Mouse (Mus musculus): ENCODE measurements around the gene Klhdc3. TPM values are rescaled to one million over a fixed set of nuclear protein-coding genes. Genes with fewer than 3 reads are reported as not detected.

Klhdc3 gene
- polyA plus RNA-seq (2015; fragmentation: Nextera tagmentation; extraction: Ambion mirVana), result 175 and 179 TPM in 2 replicates

GRCm38 (mm10) chr17:46680760-46681373, at the start of gene Klhdc3:
Klhdc3 (minus strand) TSS chr17:46680914.
- peak; percentile 97 for ATAC-seq (replicated peaks; ENCODE audit: extremely low read depth, insufficient read depth, low FRiP score)
- under 1% methylated on average over 49 of the region's 49 CpGs for whole genome bisulfite sequencing
- H3K36me3 ChIP-seq (ENCODE audit: control insufficient read depth, insufficient read depth), result peaks cover 43% of the 10 kb centered on the region

DNA sequence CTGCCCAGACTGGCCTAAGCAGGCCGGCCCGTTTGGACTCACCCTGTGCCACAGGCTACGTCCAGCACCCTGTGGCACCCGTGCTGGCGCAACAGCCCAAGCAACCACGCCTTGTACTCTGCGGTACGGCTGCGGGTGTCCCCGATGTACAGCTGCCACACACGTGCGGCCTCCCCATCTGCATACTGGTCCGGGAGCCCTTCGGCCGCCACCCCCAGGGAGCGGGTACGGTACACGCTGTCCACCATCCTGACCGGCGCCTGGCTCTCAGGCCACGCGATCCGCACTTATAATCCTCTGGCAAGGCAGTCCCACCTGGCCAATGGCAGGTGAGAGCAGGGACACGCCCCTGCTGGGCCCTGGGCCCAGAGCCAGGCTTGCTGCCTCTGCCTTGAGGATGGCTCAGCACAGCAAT, 48.2 kb upstream of the Klhdc3 start, which contains the start of gene Gnmt:
TSS of gene Gnmt (minus strand) at position 265 of the 415 bp plus-strand sequence.
- 16% methylated on average over 24 of the region's 24 CpGs for WGBS
- ATAC-seq (replicated peaks; ENCODE audit: extremely low read depth, insufficient read depth, low FRiP score), result no peak
- Histone ChIP-seq H3K9ac (ENCODE audit: low read length) (0 out of 2 replicates have a peak within 1 kb of the TSS, but pooled peaks have one; percentile 6), H3K27ac (ENCODE audit: low read length) (no peak within 1 kb of the TSS), H3K4me2 (ENCODE audit: low read depth, low read length) (peak within 1 kb of the TSS; percentile 34), H3K4me3 (ENCODE audit: low read length) (peak within 1 kb of the TSS; percentile 13; the same call in 1 of the 2 replicates), H3K4me1 (ENCODE audit: control insufficient read depth, insufficient read depth, low read length) (peaks cover 9% of the 10 kb centered on the region), H3K9me3 (replicated peaks; ENCODE audit: control insufficient read depth, low read length) (no peaks in the 10 kb centered on the region), H3K27me3 (ENCODE audit: control insufficient read depth, insufficient read depth, low read length) (peaks cover 10% of the 10 kb centered on the region; the same call in 1 of the 2 replicates), H3K36me3 (ENCODE audit: control insufficient read depth, insufficient read depth) (peaks cover 3% of the 10 kb centered on the region; the same call in 1 of the 2 replicates)

More at GRCm38 (mm10) chr17:46680760-46681373, at the start of gene Klhdc3:
- H3K27me3 ChIP-seq (ENCODE audit: control insufficient read depth, insufficient read depth, low read length), result no peaks in the 10 kb centered on the region
- H3K4me3 ChIP-seq (ENCODE audit: low read length), result peak within 1 kb of the TSS; percentile 85
- H3K4me2 ChIP-seq (ENCODE audit: low read depth, low read length), result peak within 1 kb of the TSS; percentile 94
- peaks cover 28% of the 10 kb centered on the region for H3K4me1 ChIP-seq (ENCODE audit: control insufficient read depth, insufficient read depth, low read length)
- H3K9me3 ChIP-seq (replicated peaks; ENCODE audit: control insufficient read depth, low read length), result no peaks in the 10 kb centered on the region
- peak within 1 kb of the TSS; percentile 94 for H3K27ac ChIP-seq (ENCODE audit: low read length)
- H3K9ac ChIP-seq (ENCODE audit: low read length), result peak within 1 kb of the TSS; percentile 87

- peaks cover 3% of the 10 kb centered on the region; the same call in 1 of the 2 replicates for H3K36me3 ChIP-seq (ENCODE audit: control insufficient read depth, insufficient read depth)
- peak overlapping the region; percentile 34 for H3K4me2 ChIP-seq (ENCODE audit: low read depth, low read length)
- H3K9me3 ChIP-seq (replicated peaks; ENCODE audit: control insufficient read depth, low read length), result no peaks in the 10 kb centered on the region
- no peak overlapping the region for H3K27ac ChIP-seq (ENCODE audit: low read length)
- WGBS, result 49% methylated on average over 11 of the region's 11 CpGs
- peaks cover 10% of the 10 kb centered on the region; the same call in 1 of the 2 replicates for H3K27me3 ChIP-seq (ENCODE audit: control insufficient read depth, insufficient read depth, low read length)
- ATAC-seq (replicated peaks; ENCODE audit: extremely low read depth, insufficient read depth, low FRiP score), result no peak
- peak overlapping the region; percentile 13; the same call in 1 of the 2 replicates for H3K4me3 ChIP-seq (ENCODE audit: low read length)
- H3K9ac ChIP-seq (ENCODE audit: low read length), result 0 out of 2 replicates have a peak overlapping the region, but pooled peaks have one; percentile 6
- peaks cover 9% of the 10 kb centered on the region for H3K4me1 ChIP-seq (ENCODE audit: control insufficient read depth, insufficient read depth, low read length)
Observed at GRCm38 (mm10) chr17:46728496-46728895, 47.8 kb upstream of the Klhdc3 start.

DNA sequence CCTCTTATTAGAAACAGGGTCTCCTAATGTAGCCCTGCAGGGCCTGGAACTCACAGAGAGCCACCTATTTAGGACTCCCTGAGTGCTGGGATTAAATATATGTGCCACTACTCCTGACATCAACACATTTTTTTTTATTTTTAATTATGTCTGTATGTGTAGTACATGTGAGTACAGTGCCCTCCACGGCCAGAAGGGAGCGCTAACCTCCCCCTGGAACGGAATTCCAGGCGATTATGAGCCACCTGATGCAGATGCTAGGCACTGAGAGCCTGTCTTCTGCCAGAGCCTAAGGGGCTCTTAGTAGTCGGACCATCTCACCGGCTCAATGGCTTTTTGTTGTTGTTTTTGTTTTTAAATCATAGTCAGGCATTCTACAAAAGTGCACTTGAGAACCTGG, 47.3 kb upstream of the Klhdc3 start:
- 41% methylated on average over 6 of the region's 6 CpGs for WGBS
- peaks cover 3% of the 10 kb centered on the region; the same call in 1 of the 2 replicates for H3K36me3 ChIP-seq (ENCODE audit: control insufficient read depth, insufficient read depth)
- H3K27me3 ChIP-seq (ENCODE audit: control insufficient read depth, insufficient read depth, low read length), result peaks cover 10% of the 10 kb centered on the region; the same call in 1 of the 2 replicates
- no peak overlapping the region for H3K27ac ChIP-seq (ENCODE audit: low read length)
- H3K4me1 ChIP-seq (ENCODE audit: control insufficient read depth, insufficient read depth, low read length), result peaks cover 9% of the 10 kb centered on the region
- H3K4me3 ChIP-seq (ENCODE audit: low read length), result no peak overlapping the region
- H3K9me3 ChIP-seq (replicated peaks; ENCODE audit: control insufficient read depth, low read length), result no peaks in the 10 kb centered on the region
- H3K9ac ChIP-seq (ENCODE audit: low read length), result no peak overlapping the region
- H3K4me2 ChIP-seq (ENCODE audit: low read depth, low read length), result no peak overlapping the region
- no peak for ATAC-seq (replicated peaks; ENCODE audit: extremely low read depth, insufficient read depth, low FRiP score)

DNA sequence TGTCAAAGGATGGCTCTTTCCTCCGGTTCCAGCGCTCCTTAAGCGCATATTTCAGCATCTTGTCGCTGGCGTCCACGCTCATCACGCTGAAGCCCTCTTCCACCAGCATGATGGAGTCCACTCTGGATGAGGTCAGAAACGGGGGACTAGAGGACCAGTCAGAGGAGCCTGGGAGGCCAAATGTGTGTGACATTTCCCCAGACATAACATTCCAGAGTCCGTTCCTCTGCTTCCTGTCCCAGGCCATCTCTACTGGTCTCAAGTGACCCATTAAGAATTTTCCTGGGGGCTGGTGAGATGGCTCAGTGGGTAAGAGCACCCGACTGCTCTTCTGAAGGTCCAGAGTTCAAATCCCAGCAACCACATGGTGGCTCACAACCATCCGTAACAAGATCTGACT, 46.6 kb upstream of the Klhdc3 start:
- no peaks in the 10 kb centered on the region for H3K9me3 ChIP-seq (replicated peaks; ENCODE audit: control insufficient read depth, low read length)
- H3K27me3 ChIP-seq (ENCODE audit: control insufficient read depth, insufficient read depth, low read length), result peaks cover 10% of the 10 kb centered on the region; the same call in 1 of the 2 replicates
- H3K4me3 ChIP-seq (ENCODE audit: low read length), result no peak overlapping the region
- peaks cover 9% of the 10 kb centered on the region for H3K4me1 ChIP-seq (ENCODE audit: control insufficient read depth, insufficient read depth, low read length)
- WGBS, result 84% methylated on average over 11 of the region's 11 CpGs
- 0 out of 2 replicates have a peak overlapping the region, but pooled peaks have one; percentile 16 for H3K9ac ChIP-seq (ENCODE audit: low read length)
- no peak overlapping the region for H3K4me2 ChIP-seq (ENCODE audit: low read depth, low read length)
- H3K27ac ChIP-seq (ENCODE audit: low read length), result no peak overlapping the region
- no peak for ATAC-seq (replicated peaks; ENCODE audit: extremely low read depth, insufficient read depth, low FRiP score)
- peaks cover 3% of the 10 kb centered on the region; the same call in 1 of the 2 replicates for H3K36me3 ChIP-seq (ENCODE audit: control insufficient read depth, insufficient read depth)

- H3K27me3 ChIP-seq (ENCODE audit: control insufficient read depth, insufficient read depth, low read length), result peaks cover 10% of the 10 kb centered on the region; the same call in 1 of the 2 replicates
- no peak overlapping the region for H3K27ac ChIP-seq (ENCODE audit: low read length)
- H3K36me3 ChIP-seq (ENCODE audit: control insufficient read depth, insufficient read depth), result peaks cover 3% of the 10 kb centered on the region; the same call in 1 of the 2 replicates
- H3K4me1 ChIP-seq (ENCODE audit: control insufficient read depth, insufficient read depth, low read length), result peaks cover 9% of the 10 kb centered on the region
- H3K4me2 ChIP-seq (ENCODE audit: low read depth, low read length), result no peak overlapping the region
- ATAC-seq (replicated peaks; ENCODE audit: extremely low read depth, insufficient read depth, low FRiP score), result no peak
- H3K9me3 ChIP-seq (replicated peaks; ENCODE audit: control insufficient read depth, low read length), result no peaks in the 10 kb centered on the region
- no peak overlapping the region for H3K9ac ChIP-seq (ENCODE audit: low read length)
- no peak overlapping the region for H3K4me3 ChIP-seq (ENCODE audit: low read length)
- 88% methylated on average over 26 of the region's 26 CpGs for WGBS
Observed at GRCm38 (mm10) chr17:46725731-46726645, 45.3 kb upstream of the Klhdc3 start.

DNA sequence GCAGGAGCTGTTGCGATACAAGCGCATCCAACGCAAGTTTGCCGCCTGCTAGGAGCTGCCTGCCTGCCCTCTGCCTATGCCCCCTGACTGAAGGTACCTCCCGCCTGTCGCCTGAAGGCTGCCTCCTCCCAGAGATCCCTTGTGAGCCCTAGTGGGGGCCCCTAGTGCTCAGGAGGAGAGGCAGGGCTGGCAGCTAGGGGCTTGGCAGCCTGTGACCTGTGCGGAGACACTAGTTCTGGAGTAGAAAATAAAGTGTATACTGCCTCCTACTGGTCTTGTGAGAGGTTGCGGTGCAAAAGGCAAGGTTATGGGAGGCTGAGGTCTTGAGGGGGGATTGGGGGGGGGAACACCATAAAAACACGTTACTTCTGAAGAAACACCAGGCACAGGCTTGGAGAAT, 44.6 kb upstream of the Klhdc3 start:
- ATAC-seq (replicated peaks; ENCODE audit: extremely low read depth, insufficient read depth, low FRiP score), result peak; percentile 49
- no peak overlapping the region for H3K4me3 ChIP-seq (ENCODE audit: low read length)
- H3K9me3 ChIP-seq (replicated peaks; ENCODE audit: control insufficient read depth, low read length), result no peaks in the 10 kb centered on the region
- WGBS, result 58% methylated on average over 9 of the region's 9 CpGs
- no peak overlapping the region for H3K9ac ChIP-seq (ENCODE audit: low read length)
- peaks cover 3% of the 10 kb centered on the region; the same call in 1 of the 2 replicates for H3K36me3 ChIP-seq (ENCODE audit: control insufficient read depth, insufficient read depth)
- no peak overlapping the region for H3K4me2 ChIP-seq (ENCODE audit: low read depth, low read length)
- peaks cover 9% of the 10 kb centered on the region for H3K4me1 ChIP-seq (ENCODE audit: control insufficient read depth, insufficient read depth, low read length)
- H3K27ac ChIP-seq (ENCODE audit: low read length), result no peak overlapping the region
- H3K27me3 ChIP-seq (ENCODE audit: control insufficient read depth, insufficient read depth, low read length), result peaks cover 10% of the 10 kb centered on the region; the same call in 1 of the 2 replicates

DNA sequence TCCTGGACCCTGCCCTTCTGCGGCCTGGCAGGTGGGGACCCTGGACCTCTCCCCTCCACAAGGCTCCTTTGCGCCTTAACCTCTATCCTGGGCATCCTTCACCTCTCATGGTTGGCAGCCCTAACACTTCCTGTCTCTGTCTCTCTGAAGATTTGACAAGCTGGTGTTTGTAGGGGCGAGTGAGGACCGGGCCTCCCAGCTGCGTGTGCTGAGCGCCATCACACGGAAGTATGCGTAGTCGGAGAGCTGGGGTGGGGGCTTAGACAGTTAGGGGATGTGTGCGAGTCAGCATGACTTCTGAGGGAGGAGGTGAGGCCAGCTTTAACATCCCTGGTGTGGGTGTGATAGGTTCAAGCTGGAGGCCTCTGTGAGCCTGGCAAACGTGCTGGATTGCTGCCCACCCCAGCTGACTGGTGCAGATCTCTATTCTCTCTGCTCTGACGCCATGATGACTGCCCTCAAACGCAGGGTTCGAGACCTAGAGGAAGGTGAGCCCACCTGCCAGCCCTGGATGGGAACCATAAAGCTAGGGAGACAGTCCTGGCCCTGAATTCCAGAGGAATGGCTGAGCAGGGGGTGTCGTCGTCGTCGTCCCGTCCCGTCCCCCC, 43.9 kb upstream of the Klhdc3 start:
- Histone ChIP-seq H3K4me3 (ENCODE audit: low read length) (no peak overlapping the region), H3K27me3 (ENCODE audit: control insufficient read depth, insufficient read depth, low read length) (peaks cover 7% of the 10 kb centered on the region; the same call in 1 of the 2 replicates), H3K9ac (ENCODE audit: low read length) (no peak overlapping the region), H3K36me3 (ENCODE audit: control insufficient read depth, insufficient read depth) (peaks cover 3% of the 10 kb centered on the region; the same call in 1 of the 2 replicates), H3K9me3 (replicated peaks; ENCODE audit: control insufficient read depth, low read length) (no peaks in the 10 kb centered on the region), H3K27ac (ENCODE audit: low read length) (no peak overlapping the region), H3K4me1 (ENCODE audit: control insufficient read depth, insufficient read depth, low read length) (peaks cover 9% of the 10 kb centered on the region), H3K4me2 (ENCODE audit: low read depth, low read length) (no peak overlapping the region)
- WGBS, result 83% methylated on average over 14 of the region's 20 CpGs
- no peak for ATAC-seq (replicated peaks; ENCODE audit: extremely low read depth, insufficient read depth, low FRiP score)
